Mouse (Mus musculus) mouse embryonic stem cell (cell line): ENCODE measurements around the gene Fmnl3.

Experiments used
- in situ Hi-C, 2 experiments: fragments of 300-500 bp; cut with MboI; formaldehyde crosslinking; loops; 1 replicate in 1 of 2; 3 replicates in 1 of 2; pipeline ENCODE4 v1.14.3; 2019 to 2020; ENCODE audit warnings: low sequenced_read_pairs in 2 of 2, low pct_unique_long_range_greater_than_20kb in 1 of 2, mixed read lengths in 1 of 2; ENCODE audit not compliant: unreplicated experiment in 1 of 2

Fmnl3 gene

GRCm38 (mm10) chr15:99326959-99327358 is 43.3 kb downstream of the Fmnl3 start:
- in situ Hi-C loops: loop anchor here (5.0 kb wide), 1 partner anchor 50 kb away; no protein-coding TSS in a partner anchor

- in situ Hi-C loops: loop anchor here (5.0 kb wide), 1 partner anchor 51 kb away; no protein-coding TSS in a partner anchor
These were observed 43.9 kb downstream of the Fmnl3 start for GRCm38 (mm10) chr15:99326407-99326806.

- in situ Hi-C loops: loop anchor here (5.0 kb wide), 1 partner anchor 52 kb away; no protein-coding TSS in a partner anchor
These were observed 44.7 kb downstream of the Fmnl3 start for GRCm38 (mm10) chr15:99325598-99325997.

- in situ Hi-C loops: no loop called here
These were observed 46.1 kb downstream of the Fmnl3 start for GRCm38 (mm10) chr15:99324151-99324550.

GRCm38 (mm10) chr15:99320978-99321377 is 49.3 kb downstream of the Fmnl3 start:
- in situ Hi-C loops: no loop called here

GRCm38 (mm10) chr15:99320168-99320674 is 50.1 kb downstream of the Fmnl3 start:
- in situ Hi-C loops: no loop called here

GRCm38 (mm10) chr15:99319411-99319871 is 50.8 kb downstream of the Fmnl3 start:
- in situ Hi-C loops: no loop called here

- in situ Hi-C loops: no loop called here
These were observed 51.3 kb downstream of the Fmnl3 start for GRCm38 (mm10) chr15:99318861-99319410.

- in situ Hi-C loops: no loop called here
These were observed 52.2 kb downstream of the Fmnl3 start for GRCm38 (mm10) chr15:99318071-99318470.

- in situ Hi-C loops: no loop called here
These were observed 53.0 kb downstream of the Fmnl3 start for GRCm38 (mm10) chr15:99317267-99317651.

- in situ Hi-C loops: no loop called here
These were observed 53.7 kb downstream of the Fmnl3 start for GRCm38 (mm10) chr15:99316314-99317266.

- in situ Hi-C loops: no loop called here
These were observed 55.4 kb downstream of the Fmnl3 start for GRCm38 (mm10) chr15:99314891-99315290.

GRCm38 (mm10) chr15:99310617-99311016 is 59.7 kb downstream of the Fmnl3 start:
- in situ Hi-C loops: no loop called here

- in situ Hi-C loops: no loop called here
These were observed 60.7 kb downstream of the Fmnl3 start for GRCm38 (mm10) chr15:99309549-99309948.

- in situ Hi-C loops: no loop called here
These were observed 62.8 kb downstream of the Fmnl3 start for GRCm38 (mm10) chr15:99307476-99307875.

- in situ Hi-C loops: no loop called here
These were observed 74.1 kb downstream of the Fmnl3 start for GRCm38 (mm10) chr15:99296213-99296612.

GRCm38 (mm10) chr15:99295484-99295981 is 74.7 kb downstream of the Fmnl3 start, which contains the start of gene Fam186b:
Fam186b (minus strand) TSS chr15:99295888.
- in situ Hi-C loops: no loop called here

GRCm38 (mm10) chr15:99294813-99295374 is 75.4 kb downstream of the Fmnl3 start, which contains the start of gene Prpf40b:
Prpf40b (plus strand) TSS chr15:99295087.
- in situ Hi-C loops: no loop called here

- in situ Hi-C loops: no loop called here
These were observed 76.0 kb downstream of the Fmnl3 start for GRCm38 (mm10) chr15:99294287-99294686.
